Mouse (Mus musculus) liver, embryonic 14.5 days (tissue): ENCODE data around the gene Sik3. TPM values are rescaled to one million over a fixed set of nuclear protein-coding genes. Genes with fewer than 3 reads are reported as not detected.

ENCODE experiments used
- ATAC-seq: fragments of 200-750 bp; cut with Nextera tagmentation; 2 replicates; pipeline ENCODE4 v1.8.0; 2017; ENCODE audit warnings: moderate number of reproducible peaks, mild to moderate bottlenecking, moderate library complexity; ENCODE audit not compliant: insufficient read depth
- DNase-seq, 3 experiments: peaks; one replicate each; pipeline ENCODE4 v3.0.0-alpha.2; 2012 to 2013; ENCODE audit warnings: low read depth in 3 of 3, low spot score in 3 of 3
- H3K27ac ChIP-seq: fragments of 300-500 bp; sonication (generic); 2 replicates; pipeline ENCODE4 v1.5.1; 2014; ENCODE audit warnings: moderate library complexity, mild to moderate bottlenecking, control low read depth, inconsistent platforms
- H3K27me3 ChIP-seq: fragments of 300-500 bp; sonication (generic); 2 replicates; pipeline ENCODE4 v1.6.1; 2014; ENCODE audit warnings: mild to moderate bottlenecking, low read length, moderate library complexity; ENCODE audit not compliant: control insufficient read depth, insufficient read depth
- H3K36me3 ChIP-seq: fragments of 300-500 bp; sonication (generic); replicated peaks from 2 replicates; pipeline ENCODE4 v1.6.1; 2014; ENCODE audit warnings: low read depth; ENCODE audit not compliant: control insufficient read depth, insufficient read depth
- H3K4me1 ChIP-seq, 2 experiments: fragments of 200-500 bp in 1 of 2; fragments of 300-500 bp in 1 of 2; sonication (generic) in 1 of 2; replicated peaks; 2 replicates each; pipeline ENCODE4 v1.6.1; 2012 to 2014; ENCODE audit warnings: antibody characterized with exemption in 1 of 2, inconsistent platforms in 1 of 2, low read length in 1 of 2; ENCODE audit not compliant: control insufficient read depth in 2 of 2, insufficient read depth in 2 of 2
- H3K4me2 ChIP-seq: fragments of 300-500 bp; sonication (generic); 2 replicates; pipeline ENCODE4 v1.6.1; 2014; ENCODE audit warnings: low read depth, mild to moderate bottlenecking, control low read depth, moderate library complexity
- H3K4me3 ChIP-seq, 2 experiments: fragments of 200-500 bp in 1 of 2; fragments of 300-500 bp in 1 of 2; sonication (generic) in 1 of 2; 2 replicates each; pipeline ENCODE4 v1.5.1; 2012 to 2014; ENCODE audit warnings: low read depth in 2 of 2, low read length in 2 of 2, mild to moderate bottlenecking in 2 of 2, control low read depth in 1 of 2, inconsistent platforms in 1 of 2, moderate library complexity in 1 of 2; ENCODE audit not compliant: insufficient read depth in 1 of 2
- H3K9ac ChIP-seq: fragments of 300-500 bp; sonication (generic); replicated peaks from 2 replicates; pipeline ENCODE4 v1.6.1; 2014; ENCODE audit warnings: mild to moderate bottlenecking, control low read depth, moderate library complexity
- H3K9me3 ChIP-seq: fragments of 300-500 bp; sonication (generic); 2 replicates; pipeline ENCODE4 v1.6.1; 2016; ENCODE audit warnings: low read length, mixed read lengths; ENCODE audit not compliant: control insufficient read depth
- CTCF ChIP-seq: IDR thresholded peaks from 2 replicates; pipeline ENCODE4 v1.5.1; 2016; ENCODE audit warnings: antibody characterized with exemption, low read depth, control low read depth
- EP300 ChIP-seq: IDR thresholded peaks from 2 replicates; pipeline ENCODE4 v1.6.1; 2016; ENCODE audit warnings: antibody characterized with exemption, low read depth
- WGBS: fragments of 180-500 bp; shearing (Covaris S2); extraction: QIAGEN DNeasy Blood & Tissue Kit; methylation state at CpG from one replicate; pipeline ENCODE4 v1.1.7; 2014; ENCODE audit not compliant: insufficient replicate concordance; 5-methylcytosine and 5-hydroxymethylcytosine counted together
- polyA plus RNA-seq, 2 experiments: library from polyadenylated mRNA; depleted of rRNA in 1 of 2; stranded (reverse) in 1 of 2; unstranded in 1 of 2; fragments of >200 nt; fragmentation: Nextera tagmentation in 1 of 2; extraction: Ambion mirVana in 1 of 2; gene quantifications; 2 replicates each; pipeline versions ENCODE4 v1.2.1 to v1.2.3; 2012 to 2014

Sik3 gene
- polyA plus RNA-seq, 2 experiments: 2.1 to 3.0 TPM

DNA sequence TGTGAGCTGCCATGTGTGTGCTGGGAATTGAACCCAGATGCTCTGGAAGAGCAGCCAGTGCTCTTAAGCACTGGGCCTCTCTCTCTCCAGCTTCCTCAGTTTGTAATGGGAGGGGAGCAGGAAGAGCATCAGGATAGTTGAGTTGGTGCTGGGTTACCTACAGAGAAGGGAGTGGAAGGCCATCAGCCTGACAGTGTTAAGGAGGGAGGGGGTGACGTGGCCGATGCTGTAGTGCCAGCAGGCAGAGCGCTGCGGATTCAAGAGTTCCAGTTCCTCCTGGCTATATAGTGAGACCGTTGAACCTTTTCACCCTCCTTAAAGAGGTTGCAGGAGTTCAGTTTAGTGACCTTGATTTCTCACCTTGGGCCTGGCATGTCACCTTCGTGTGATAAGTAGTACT, 18.3 kb downstream of the Sik3 start:
- TF ChIP-seq EP300 (no peak), CTCF (no peak)
- Histone ChIP-seq H3K4me2 (no peak overlapping the region), H3K9me3 (no peaks in the 10 kb centered on the region), H3K36me3 (no peaks in the 10 kb centered on the region), H3K27ac (no peak overlapping the region), H3K9ac (no peak overlapping the region), H3K4me1 (peaks cover 0 to 6% of the 10 kb centered on the region in 2 experiments; a peak in 1 of 4 replicates), H3K27me3 (no peaks in the 10 kb centered on the region), H3K4me3 (no peak overlapping the region)
- no peak for ATAC-seq
- no peak for DNase-seq
- WGBS: 71% methylated on average over 6 of the region's 6 CpGs

DNA sequence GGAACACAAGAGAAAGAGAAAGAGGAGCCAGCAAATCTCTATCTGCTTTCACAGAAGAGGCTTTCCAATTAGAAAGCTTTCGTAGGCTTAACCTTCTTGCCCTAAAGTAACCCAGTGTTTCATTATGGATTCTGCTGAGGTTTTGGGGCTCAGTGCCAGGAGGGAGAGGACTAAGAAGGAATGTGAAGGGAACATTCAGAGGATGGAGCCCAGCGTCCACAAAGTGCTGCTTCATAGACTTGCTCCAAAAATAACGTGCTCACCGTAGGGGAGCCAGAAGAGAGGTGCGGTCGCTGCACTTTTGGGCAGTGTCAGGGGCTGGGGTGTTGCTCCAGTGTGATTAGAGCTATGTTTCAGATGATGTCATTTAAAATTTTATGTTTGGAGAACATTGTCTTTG, 19.6 kb downstream of the Sik3 start:
- Histone ChIP-seq H3K36me3 (no peaks in the 10 kb centered on the region), H3K9me3 (no peaks in the 10 kb centered on the region), H3K4me3 (no peak overlapping the region), H3K4me1 (peaks cover 0 to 6% of the 10 kb centered on the region in 2 experiments; a peak in 1 of 4 replicates), H3K27ac (no peak overlapping the region), H3K27me3 (no peaks in the 10 kb centered on the region), H3K4me2 (no peak overlapping the region), H3K9ac (no peak overlapping the region)
- ATAC-seq: no peak
- TF ChIP-seq EP300 (no peak), CTCF (no peak)
- WGBS: 74% methylated on average over 6 of the region's 6 CpGs
- DNase-seq: no peak

DNA sequence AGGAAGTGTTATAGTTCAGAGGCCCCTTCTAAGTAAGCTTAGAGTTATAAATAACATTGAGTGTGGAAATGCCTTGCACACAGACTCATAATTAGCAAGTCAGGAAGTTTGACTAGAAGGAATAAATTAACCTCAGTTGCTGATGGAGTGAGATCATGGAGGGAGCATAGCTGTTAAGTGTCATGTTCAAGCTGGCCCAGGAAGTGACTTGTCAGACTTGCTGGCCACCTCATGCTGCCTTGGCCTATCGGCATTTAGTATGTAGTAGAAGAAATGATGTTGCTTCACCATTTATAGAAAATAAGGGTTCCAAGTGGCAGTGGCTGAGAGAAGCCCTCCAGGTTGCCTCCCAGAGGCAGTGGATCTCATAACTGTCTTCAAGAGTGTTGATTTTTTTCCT, 20.4 kb downstream of the Sik3 start:
- H3K4me3 ChIP-seq: no peak overlapping the region
- no peak for TF ChIP-seq CTCF
- no peak for TF ChIP-seq EP300
- no peak overlapping the region for H3K9ac ChIP-seq
- H3K4me2 ChIP-seq: no peak overlapping the region
- H3K4me1 ChIP-seq: peaks cover 0 to 6% of the 10 kb centered on the region in 2 experiments; a peak in 1 of 4 replicates
- H3K9me3 ChIP-seq: no peaks in the 10 kb centered on the region
- H3K36me3 ChIP-seq: no peaks in the 10 kb centered on the region
- DNase-seq (no peak), ATAC-seq (no peak)
- H3K27me3 ChIP-seq: no peaks in the 10 kb centered on the region
- H3K27ac ChIP-seq: no peak overlapping the region
- 43% methylated on average over 1 of the region's 1 CpGs for WGBS

DNA sequence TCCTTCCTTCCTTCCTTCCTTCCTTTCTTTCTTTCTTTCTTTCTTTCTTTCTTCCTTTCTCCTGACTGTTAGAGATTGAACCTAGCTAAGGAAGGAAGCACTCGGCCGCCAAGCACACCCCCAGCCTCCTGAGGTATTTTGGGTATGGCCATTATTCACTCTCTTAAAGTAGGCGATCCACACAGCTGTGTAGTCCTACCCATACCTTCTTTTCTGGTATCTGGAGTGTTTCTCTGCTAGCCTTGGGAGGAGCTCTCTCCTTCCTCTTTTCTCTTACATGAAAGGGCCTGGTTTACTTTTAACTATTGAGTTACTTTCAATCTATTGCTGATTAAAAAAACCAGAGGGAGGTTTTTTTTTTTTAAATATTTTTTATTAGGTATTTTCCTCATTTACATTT, 21.2 kb downstream of the Sik3 start:
- no peak for TF ChIP-seq CTCF
- TF ChIP-seq EP300: no peak
- Histone ChIP-seq H3K27me3 (no peaks in the 10 kb centered on the region), H3K27ac (no peak overlapping the region), H3K9ac (no peak overlapping the region), H3K4me3 (no peak overlapping the region), H3K4me2 (no peak overlapping the region), H3K36me3 (no peaks in the 10 kb centered on the region), H3K4me1 (0 out of 4 replicates have a peak, but pooled peaks cover 0 to 6% of the 10 kb centered on the region in 2 experiments), H3K9me3 (no peaks in the 10 kb centered on the region)
- DNase-seq: no peak
- WGBS: 34% methylated on average over 3 of the region's 3 CpGs
- ATAC-seq: no peak

DNA sequence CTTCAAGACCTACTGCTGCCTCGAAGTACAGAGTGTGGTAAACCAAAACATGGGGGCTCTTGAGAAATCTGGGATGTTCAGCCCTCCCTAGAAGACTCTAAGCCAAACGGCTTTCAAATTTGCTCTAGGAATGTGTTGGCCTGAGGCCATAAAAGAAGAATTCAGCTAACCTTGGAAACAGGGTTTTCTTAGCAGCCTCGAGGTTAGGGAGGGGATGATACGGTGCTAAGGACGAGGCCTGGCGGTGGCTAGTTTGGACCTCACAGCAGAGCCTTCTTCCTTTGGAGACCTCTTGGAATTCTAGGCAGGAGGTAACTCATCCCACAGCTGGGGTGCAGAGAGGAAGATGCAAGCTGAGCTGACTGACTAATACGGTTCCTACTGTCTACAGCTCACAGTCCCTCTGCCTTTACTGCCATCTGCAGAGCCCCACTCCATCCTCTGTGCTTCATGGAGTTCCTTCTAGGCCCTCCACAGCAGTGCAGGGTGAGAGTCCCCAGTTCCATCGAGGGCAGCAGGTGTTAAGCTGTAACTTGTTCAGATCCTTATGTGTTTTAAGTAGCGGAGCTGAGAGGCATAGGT, 22.8 kb downstream of the Sik3 start:
- TF ChIP-seq CTCF (no peak), EP300 (no peak)
- Histone ChIP-seq H3K9ac (no peak overlapping the region), H3K9me3 (no peaks in the 10 kb centered on the region), H3K27me3 (no peaks in the 10 kb centered on the region), H3K4me1 (0 out of 4 replicates have a peak, but pooled peaks cover 0 to 6% of the 10 kb centered on the region in 2 experiments), H3K4me2 (no peak overlapping the region), H3K36me3 (no peaks in the 10 kb centered on the region), H3K4me3 (no peak overlapping the region), H3K27ac (no peak overlapping the region)
- WGBS: 70% methylated on average over 9 of the region's 9 CpGs
- ATAC-seq (no peak), DNase-seq (no peak)
